Mouse (Mus musculus): ENCODE results near the gene Trpm4. TPM values are rescaled to one million over a fixed set of nuclear protein-coding genes. Genes with fewer than 3 reads are reported as not detected.
"Not testable (repeated sequence)": the region's sequence is repeated elsewhere in the genome, so short reads cannot be mapped to it uniquely, and the experiment has no call there.

Trpm4 gene
- polyA plus RNA-seq, 1 experiment from 2014 or later = 15.9 TPM

DNA sequence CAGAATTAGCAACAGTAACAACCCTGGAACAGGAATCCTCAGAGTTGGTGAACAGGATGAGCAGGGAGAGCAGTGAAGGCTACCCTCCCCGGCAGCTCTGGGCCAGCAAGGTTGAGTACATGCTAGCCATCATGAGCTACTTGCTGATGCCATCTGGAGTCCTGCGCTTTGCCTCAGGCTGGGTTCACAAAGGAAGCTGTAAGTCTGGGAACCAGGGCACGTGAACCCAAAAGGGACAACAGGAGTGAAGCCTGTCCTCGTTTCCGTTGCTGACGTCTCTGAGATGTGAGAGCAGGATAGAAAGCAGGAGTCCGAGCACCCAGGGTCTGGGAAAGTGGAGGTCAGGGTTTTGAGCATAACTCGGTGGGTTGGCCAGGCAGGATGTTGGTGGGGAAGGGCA lies 74.3 kb downstream of the Trpm4 start:
- Histone ChIP-seq H3K36me3 (ENCODE audit: insufficient read depth, low read length) (no peaks in the 10 kb centered on the region), H3K27me3 (ENCODE audit: insufficient read depth, low read length) (no peaks in the 10 kb centered on the region), H3K9ac (ENCODE audit: low read depth, low read length) (no peak overlapping the region), H3K4me2 (ENCODE audit: low read length) (no peak overlapping the region), H3K4me3 (replicated peaks; ENCODE audit: low read depth, low read length) (no peak overlapping the region), H3K4me1 (replicated peaks; ENCODE audit: insufficient read depth, low read length) (no peaks in the 10 kb centered on the region), H3K27ac (no peak overlapping the region), H3K9me3 (replicated peaks; ENCODE audit: low read length) (no peaks in the 10 kb centered on the region)
- TF ChIP-seq CTCF (IDR thresholded peaks at IDR 0.05; ENCODE audit: low read depth) = no peak
- WGBS = 81% methylated on average over 8 of the region's 8 CpGs
- ATAC-seq (replicated peaks; ENCODE audit: low FRiP score, low read depth) = no peak
- no peak for DNase-seq (ENCODE audit: low spot score)

DNA sequence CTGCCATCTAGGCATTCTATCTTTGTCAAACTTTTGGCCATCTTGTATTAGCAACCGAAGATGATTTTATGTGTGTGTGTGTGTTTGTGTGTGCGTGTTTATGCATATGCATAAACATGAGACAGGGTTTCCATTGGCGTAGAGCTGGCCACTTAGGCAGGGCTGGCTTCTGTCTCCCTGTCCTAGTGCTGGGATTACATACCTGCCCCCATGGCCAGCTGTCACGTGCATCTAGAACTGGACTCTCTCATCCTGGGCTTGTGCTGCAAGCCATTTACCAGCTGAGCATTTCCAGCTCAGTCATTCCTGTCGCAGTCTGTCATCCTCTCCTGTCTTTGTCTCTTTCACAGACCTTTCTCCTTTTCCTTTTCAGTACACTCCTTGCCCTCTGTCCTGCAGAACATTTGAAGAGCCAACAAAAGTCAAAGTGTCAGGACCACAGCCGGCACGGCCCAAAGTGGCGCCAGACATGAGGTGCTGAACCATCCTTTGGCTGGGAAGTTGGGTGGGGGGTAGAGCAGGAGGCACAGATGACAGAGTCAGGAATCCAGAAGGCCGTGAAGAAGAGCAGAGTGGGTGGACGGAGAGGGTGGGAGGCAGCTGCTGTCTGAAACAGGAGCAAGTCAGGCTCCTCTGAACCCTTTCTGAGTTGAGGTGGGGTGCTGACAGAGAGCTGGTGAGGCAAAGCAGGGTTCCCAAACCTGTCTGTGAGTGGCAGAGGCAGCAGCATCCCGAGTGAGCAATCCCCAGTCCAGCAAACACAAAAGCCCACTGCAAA lies 76.3 kb downstream of the Trpm4 start:
- Histone ChIP-seq H3K36me3 (ENCODE audit: insufficient read depth, low read length) (no peaks in the 10 kb centered on the region), H3K4me3 (replicated peaks; ENCODE audit: low read depth, low read length) (no peak overlapping the region), H3K4me2 (ENCODE audit: low read length) (no peak overlapping the region), H3K4me1 (replicated peaks; ENCODE audit: insufficient read depth, low read length) (no peaks in the 10 kb centered on the region), H3K9me3 (replicated peaks; ENCODE audit: low read length) (no peaks in the 10 kb centered on the region), H3K27me3 (ENCODE audit: insufficient read depth, low read length) (no peaks in the 10 kb centered on the region), H3K27ac (no peak overlapping the region), H3K9ac (ENCODE audit: low read depth, low read length) (no peak overlapping the region)
- TF ChIP-seq CTCF (IDR thresholded peaks at IDR 0.05; ENCODE audit: low read depth) = no peak
- DNase-seq (ENCODE audit: low spot score) = no peak
- no peak for ATAC-seq (replicated peaks; ENCODE audit: low FRiP score, low read depth)
- 45% methylated on average over 11 of the region's 11 CpGs for WGBS

DNA sequence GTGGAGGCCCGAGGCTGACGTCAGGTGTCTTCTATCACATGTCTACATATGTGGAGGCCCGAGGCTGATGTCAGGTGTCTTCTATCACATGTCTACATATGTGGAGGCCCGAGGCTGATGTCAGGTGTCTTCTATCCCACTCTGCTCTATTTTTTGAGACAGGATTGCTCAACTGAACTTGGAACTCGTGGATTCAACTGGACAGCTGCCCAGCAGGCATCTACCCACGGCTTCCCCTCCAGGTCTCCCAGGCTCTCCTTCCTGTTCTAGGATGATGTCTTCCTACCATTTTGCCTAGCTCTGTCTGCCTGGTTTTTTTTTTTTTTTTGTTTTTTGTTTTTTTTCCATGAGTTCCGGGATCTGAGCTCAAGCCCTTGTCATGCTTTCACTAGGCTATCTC lies 77.8 kb downstream of the Trpm4 start:
- H3K4me3 ChIP-seq (replicated peaks; ENCODE audit: low read depth, low read length); H3K36me3 ChIP-seq (ENCODE audit: insufficient read depth, low read length); H3K27ac ChIP-seq; H3K4me1 ChIP-seq (replicated peaks; ENCODE audit: insufficient read depth, low read length); H3K4me2 ChIP-seq (ENCODE audit: low read length); ATAC-seq (replicated peaks; ENCODE audit: low FRiP score, low read depth); DNase-seq (ENCODE audit: low spot score); H3K27me3 ChIP-seq (ENCODE audit: insufficient read depth, low read length); H3K9me3 ChIP-seq (replicated peaks; ENCODE audit: low read length); H3K9ac ChIP-seq (ENCODE audit: low read depth, low read length): not testable (repeated sequence)
- 56% methylated on average over 5 of the region's 7 CpGs for WGBS

DNA sequence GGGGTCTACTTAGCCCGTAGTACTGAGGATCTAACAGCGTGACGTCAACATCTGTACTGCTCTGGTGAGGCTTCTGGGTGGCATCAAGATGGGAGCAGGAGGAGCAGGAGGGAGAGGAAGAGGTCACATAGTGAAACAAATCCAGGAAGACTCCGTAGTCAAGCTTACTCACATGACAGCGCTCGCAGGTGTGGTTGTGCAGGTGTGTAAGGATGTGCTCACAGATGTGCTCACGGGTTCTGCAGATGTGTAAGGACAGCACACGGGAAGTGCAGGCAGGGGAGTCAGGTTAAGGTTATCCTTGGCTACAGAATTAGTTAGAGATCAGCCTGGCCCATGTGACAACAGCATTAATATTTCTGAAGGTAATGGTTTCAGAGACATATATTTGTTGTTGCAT lies 79.8 kb downstream of the Trpm4 start:
- Histone ChIP-seq H3K27ac (no peak overlapping the region), H3K4me1 (replicated peaks; ENCODE audit: insufficient read depth, low read length) (no peaks in the 10 kb centered on the region), H3K4me2 (ENCODE audit: low read length) (no peak overlapping the region), H3K4me3 (replicated peaks; ENCODE audit: low read depth, low read length) (no peak overlapping the region), H3K9ac (ENCODE audit: low read depth, low read length) (no peak overlapping the region), H3K9me3 (replicated peaks; ENCODE audit: low read length) (no peaks in the 10 kb centered on the region), H3K36me3 (ENCODE audit: insufficient read depth, low read length) (no peaks in the 10 kb centered on the region), H3K27me3 (ENCODE audit: insufficient read depth, low read length) (no peaks in the 10 kb centered on the region)
- no peak for ATAC-seq (replicated peaks; ENCODE audit: low FRiP score, low read depth)
- no peak for TF ChIP-seq CTCF (IDR thresholded peaks at IDR 0.05; ENCODE audit: low read depth)
- DNase-seq (ENCODE audit: low spot score) = no peak
- WGBS = 90% methylated on average over 8 of the region's 8 CpGs

Other genes starting within 250 kb of the Trpm4 start
- 215 and 228 TPM in 2 replicates for gene Rcn3, start 241.6 kb downstream of the Trpm4 start, polyA plus RNA-seq (2015; fragmentation: Nextera tagmentation; extraction: Ambion mirVana)
- gene Fcgrt, start 229.9 kb downstream of the Trpm4 start, polyA plus RNA-seq (2015; fragmentation: Nextera tagmentation; extraction: Ambion mirVana) = 134 and 145 TPM in 2 replicates
- gene Rps11, start 209.3 kb downstream of the Trpm4 start, polyA plus RNA-seq (2015; fragmentation: Nextera tagmentation; extraction: Ambion mirVana) = 1,486 and 1,553 TPM in 2 replicates
- gene Rpl13a, start 205.0 kb downstream of the Trpm4 start, polyA plus RNA-seq (2015; fragmentation: Nextera tagmentation; extraction: Ambion mirVana) = 1,804 and 1,959 TPM in 2 replicates
- gene Gm45713, start 197.5 kb downstream of the Trpm4 start, polyA plus RNA-seq (2015; fragmentation: Nextera tagmentation; extraction: Ambion mirVana) = 0.83 and 1.3 TPM in 2 replicates
- 2.2 and 2.4 TPM in 2 replicates for gene Flt3l, start 197.3 kb downstream of the Trpm4 start, polyA plus RNA-seq (2015; fragmentation: Nextera tagmentation; extraction: Ambion mirVana)
- 81.3 and 88.6 TPM in 2 replicates for gene Pih1d1, start 179.5 kb downstream of the Trpm4 start, polyA plus RNA-seq (2015; fragmentation: Nextera tagmentation; extraction: Ambion mirVana)
- 55.4 and 62.7 TPM in 2 replicates for gene Aldh16a1, start 179.2 kb downstream of the Trpm4 start, polyA plus RNA-seq (2015; fragmentation: Nextera tagmentation; extraction: Ambion mirVana)
- gene Slc17a7, start 169.8 kb downstream of the Trpm4 start, polyA plus RNA-seq (2015; fragmentation: Nextera tagmentation; extraction: Ambion mirVana) = 0.17 TPM in 2 replicates
- gene Gfy, start 154.2 kb downstream of the Trpm4 start, polyA plus RNA-seq (2015; fragmentation: Nextera tagmentation; extraction: Ambion mirVana) = not detected in 2 replicates
- gene Pth2, start 152.8 kb downstream of the Trpm4 start, polyA plus RNA-seq (2015; fragmentation: Nextera tagmentation; extraction: Ambion mirVana) = not detected in 2 replicates
- gene Ccdc155, start 128.9 kb downstream of the Trpm4 start, polyA plus RNA-seq (2015; fragmentation: Nextera tagmentation; extraction: Ambion mirVana) = 0.36 and 0.43 TPM in 2 replicates
- gene Dkkl1, start 121.6 kb downstream of the Trpm4 start, polyA plus RNA-seq (2015; fragmentation: Nextera tagmentation; extraction: Ambion mirVana) = 0.47 and 1.3 TPM in 2 replicates
- gene Tead2, start 118.0 kb downstream of the Trpm4 start, polyA plus RNA-seq (2015; fragmentation: Nextera tagmentation; extraction: Ambion mirVana) = 94.3 and 112 TPM in 2 replicates
- 2.1 and 2.6 TPM in 2 replicates for gene Cd37, start 94.7 kb downstream of the Trpm4 start, polyA plus RNA-seq (2015; fragmentation: Nextera tagmentation; extraction: Ambion mirVana)
- 0.18 and 0.45 TPM in 2 replicates for gene Slc6a16, start 92.7 kb downstream of the Trpm4 start, polyA plus RNA-seq (2015; fragmentation: Nextera tagmentation; extraction: Ambion mirVana)
- not detected in 2 replicates for gene Slc6a21, start 56.3 kb downstream of the Trpm4 start, polyA plus RNA-seq (2015; fragmentation: Nextera tagmentation; extraction: Ambion mirVana)
- 0.75 and 1.1 TPM in 2 replicates for gene Hrc, start 1.5 kb upstream of the Trpm4 start, polyA plus RNA-seq (2015; fragmentation: Nextera tagmentation; extraction: Ambion mirVana)
- gene Ppfia3, start 33.2 kb upstream of the Trpm4 start, polyA plus RNA-seq (2015; fragmentation: Nextera tagmentation; extraction: Ambion mirVana) = 4.3 and 5.4 TPM in 2 replicates
- gene Lin7b, start 36.8 kb upstream of the Trpm4 start, polyA plus RNA-seq (2015; fragmentation: Nextera tagmentation; extraction: Ambion mirVana) = 1.2 and 1.6 TPM in 2 replicates
- gene Snrnp70, start 62.0 kb upstream of the Trpm4 start, polyA plus RNA-seq (2015; fragmentation: Nextera tagmentation; extraction: Ambion mirVana) = 148 and 163 TPM in 2 replicates
- 0.05 and 0.06 TPM in 2 replicates for gene Kcna7, start 71.9 kb upstream of the Trpm4 start, polyA plus RNA-seq (2015; fragmentation: Nextera tagmentation; extraction: Ambion mirVana)
- gene Ntf5, start 79.9 kb upstream of the Trpm4 start, polyA plus RNA-seq (2015; fragmentation: Nextera tagmentation; extraction: Ambion mirVana) = 1.5 and 1.6 TPM in 2 replicates
- not detected in 2 replicates for gene Lhb, start 87.0 kb upstream of the Trpm4 start, polyA plus RNA-seq (2015; fragmentation: Nextera tagmentation; extraction: Ambion mirVana)
- 26.0 and 26.9 TPM in 2 replicates for gene Gys1, start 101.1 kb upstream of the Trpm4 start, polyA plus RNA-seq (2015; fragmentation: Nextera tagmentation; extraction: Ambion mirVana)
- gene Ruvbl2, start 104.3 kb upstream of the Trpm4 start, polyA plus RNA-seq (2015; fragmentation: Nextera tagmentation; extraction: Ambion mirVana) = 94.6 and 98.9 TPM in 2 replicates
- 6,674 and 7,026 TPM in 2 replicates for gene Ftl1, start 126.1 kb upstream of the Trpm4 start, polyA plus RNA-seq (2015; fragmentation: Nextera tagmentation; extraction: Ambion mirVana)
- 183 and 194 TPM in 2 replicates for gene Bax, start 133.1 kb upstream of the Trpm4 start, polyA plus RNA-seq (2015; fragmentation: Nextera tagmentation; extraction: Ambion mirVana)
- gene Tulp2, start 148.1 kb upstream of the Trpm4 start, polyA plus RNA-seq (2015; fragmentation: Nextera tagmentation; extraction: Ambion mirVana) = 0.93 and 1.1 TPM in 2 replicates
- not detected in 2 replicates for gene Gm45808, start 153.0 kb upstream of the Trpm4 start, polyA plus RNA-seq (2015; fragmentation: Nextera tagmentation; extraction: Ambion mirVana)
- gene Dhdh, start 155.0 kb upstream of the Trpm4 start, polyA plus RNA-seq (2015; fragmentation: Nextera tagmentation; extraction: Ambion mirVana) = 1.8 TPM in 2 replicates
- gene Nucb1, start 176.6 kb upstream of the Trpm4 start, polyA plus RNA-seq (2015; fragmentation: Nextera tagmentation; extraction: Ambion mirVana) = 246 and 265 TPM in 2 replicates
- 21.4 and 21.9 TPM in 2 replicates for gene Ppp1r15a, start 192.5 kb upstream of the Trpm4 start, polyA plus RNA-seq (2015; fragmentation: Nextera tagmentation; extraction: Ambion mirVana)
- gene Plekha4, start 192.6 kb upstream of the Trpm4 start, polyA plus RNA-seq (2015; fragmentation: Nextera tagmentation; extraction: Ambion mirVana) = 5.1 and 5.8 TPM in 2 replicates
- gene Hsd17b14, start 221.1 kb upstream of the Trpm4 start, polyA plus RNA-seq (2015; fragmentation: Nextera tagmentation; extraction: Ambion mirVana) = 20.5 and 21.0 TPM in 2 replicates
- gene Bcat2, start 236.4 kb upstream of the Trpm4 start, polyA plus RNA-seq (2015; fragmentation: Nextera tagmentation; extraction: Ambion mirVana) = 92.7 and 93.0 TPM in 2 replicates